Mouse (Mus musculus): ENCODE measurements at regions not wholly inside any gene's neighbourhood (a gene's known extent, or its start where the extent isn't known, plus 50 kb on each side); places are given as distances from the start of the nearest gene placed in this dataset.
A peak's percentile ranks its signal among the peaks of the same experiment; 100 is the strongest.

DNA sequence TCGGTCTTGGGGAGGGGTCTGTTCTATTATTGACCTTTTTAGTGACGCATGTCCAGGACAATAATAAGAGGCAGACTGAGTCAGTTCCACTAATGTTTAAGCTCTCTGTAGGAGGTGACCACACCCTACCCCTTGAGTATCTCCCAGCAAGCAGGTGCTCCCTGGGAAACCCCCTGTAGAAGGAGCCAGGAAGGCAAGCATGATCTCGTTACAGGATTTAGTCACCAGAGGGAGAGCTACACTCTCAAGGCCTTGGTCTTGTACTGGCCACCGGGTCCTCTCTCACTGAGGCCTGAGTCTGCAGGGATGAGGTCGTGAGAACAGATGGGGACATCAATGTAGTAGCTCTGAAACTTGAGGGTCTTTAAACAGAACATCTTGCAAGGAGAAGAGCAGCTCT, 55.3 kb upstream of the Ccnd2 start:
- Histone ChIP-seq H3K9ac (no peak overlapping the region), H3K4me1 (no peaks in the 10 kb centered on the region), H3K27ac (no peak overlapping the region), H3K4me3 (replicated peaks) (no peak overlapping the region), H3K4me2 (no peak overlapping the region), H3K36me3 (no peaks in the 10 kb centered on the region), H3K27me3 (no peaks in the 10 kb centered on the region), H3K9me3 (replicated peaks) (no peaks in the 10 kb centered on the region)
- whole genome bisulfite sequencing = 70% methylated on average over 5 of the region's 5 CpGs
- ATAC-seq (replicated peaks; ENCODE audit: low FRiP score) = no peak

DNA sequence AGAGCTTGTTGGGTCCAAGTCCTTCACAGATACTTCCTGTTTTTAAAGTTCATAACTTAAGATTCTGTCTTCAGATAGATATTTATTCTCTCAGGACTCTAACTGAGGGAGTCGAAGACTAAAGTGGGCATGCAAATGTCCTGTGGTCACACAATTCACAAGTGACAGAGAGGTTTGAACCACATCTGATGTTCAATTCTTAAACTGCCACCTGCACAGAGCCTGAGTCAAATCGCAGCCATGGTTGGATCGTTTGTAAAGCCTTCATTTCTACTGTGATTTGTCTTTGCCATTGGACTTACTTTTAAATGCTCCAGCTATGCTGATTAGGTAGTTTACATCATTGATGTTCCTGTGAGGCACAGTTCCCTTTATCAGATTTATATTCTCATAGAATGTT, 61.4 kb upstream of the Ccnd2 start:
- peaks cover 23% of the 10 kb centered on the region for H3K27me3 ChIP-seq
- no peaks in the 10 kb centered on the region for H3K4me1 ChIP-seq
- no peak overlapping the region for H3K9ac ChIP-seq
- 94% methylated on average over 3 of the region's 3 CpGs for WGBS
- ATAC-seq (replicated peaks; ENCODE audit: low FRiP score) = no peak
- H3K4me3 ChIP-seq (replicated peaks) = no peak overlapping the region
- no peaks in the 10 kb centered on the region for H3K9me3 ChIP-seq (replicated peaks)
- no peak overlapping the region for H3K27ac ChIP-seq
- H3K4me2 ChIP-seq = no peak overlapping the region
- H3K36me3 ChIP-seq = no peaks in the 10 kb centered on the region

DNA sequence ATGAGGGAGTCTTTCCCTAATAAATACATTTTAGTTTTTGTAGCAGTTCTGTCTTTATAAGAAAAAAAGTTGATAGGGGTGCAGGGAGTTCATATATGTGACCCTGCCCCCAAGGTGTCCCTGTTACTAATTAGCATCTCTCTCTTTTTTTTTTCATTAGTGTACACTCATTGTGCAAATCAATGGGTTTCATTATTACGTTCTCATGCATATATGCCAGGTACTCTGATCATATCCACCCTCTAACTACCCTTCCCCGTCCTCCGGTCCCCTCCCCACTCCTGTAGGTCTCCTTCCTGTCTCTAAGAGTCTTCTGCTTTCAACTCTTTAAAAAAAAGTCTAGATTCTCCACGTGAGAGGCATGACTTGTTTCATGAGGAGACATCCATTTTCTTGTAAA, 63.9 kb upstream of the Ccnd2 start:
- H3K4me1 ChIP-seq = no peaks in the 10 kb centered on the region
- no peak overlapping the region for H3K9ac ChIP-seq
- H3K9me3 ChIP-seq (replicated peaks) = no peaks in the 10 kb centered on the region
- H3K36me3 ChIP-seq = no peaks in the 10 kb centered on the region
- no peak overlapping the region for H3K4me2 ChIP-seq
- H3K27ac ChIP-seq = no peak overlapping the region
- ATAC-seq (replicated peaks; ENCODE audit: low FRiP score) = no peak
- H3K4me3 ChIP-seq (replicated peaks) = no peak overlapping the region
- WGBS = 41% methylated on average over 4 of the region's 4 CpGs
- H3K27me3 ChIP-seq = peaks cover 27% of the 10 kb centered on the region

DNA sequence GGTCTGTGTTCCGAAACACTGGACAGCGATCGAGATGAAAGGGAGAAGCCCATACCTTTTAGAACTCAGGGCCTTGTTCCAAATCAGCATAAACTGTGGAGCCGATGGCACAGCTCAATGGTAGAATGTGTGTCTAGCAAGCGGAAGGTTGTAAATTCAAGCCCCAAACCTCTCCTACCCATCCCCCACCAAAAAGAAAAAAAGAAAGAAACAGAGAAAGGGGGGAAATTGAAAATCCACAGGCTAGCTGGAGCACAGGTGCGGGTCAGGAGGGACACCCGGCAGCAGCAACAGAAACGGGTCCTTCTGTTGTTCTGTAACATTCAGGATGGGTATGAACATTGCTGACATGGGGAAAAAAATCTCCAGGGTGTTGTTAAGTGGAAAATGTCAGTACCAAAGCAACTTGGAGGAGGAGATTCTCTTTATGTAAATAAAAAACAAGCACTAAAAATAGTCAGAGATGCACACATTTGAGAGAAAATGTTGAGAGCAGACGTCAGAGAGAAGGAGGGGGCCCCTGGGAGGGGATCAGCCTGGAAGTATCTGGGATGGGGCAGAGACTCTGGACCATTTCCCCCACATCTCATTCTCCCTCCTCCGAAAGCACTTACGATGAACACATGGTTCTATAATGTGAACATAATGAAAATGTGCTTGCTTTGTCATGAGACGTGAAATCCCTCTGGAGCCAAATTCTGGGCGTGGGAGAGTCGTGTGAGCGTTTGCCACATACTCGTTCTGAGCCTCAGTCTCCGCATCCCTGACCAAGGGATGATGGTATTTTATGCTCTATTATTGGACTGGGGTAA, 66.8 kb upstream of the Ccnd2 start:
- no peaks in the 10 kb centered on the region for H3K4me1 ChIP-seq
- no peaks in the 10 kb centered on the region for H3K9me3 ChIP-seq (replicated peaks)
- no peak overlapping the region for H3K27ac ChIP-seq
- H3K9ac ChIP-seq = no peak overlapping the region
- peaks cover 24% of the 10 kb centered on the region for H3K27me3 ChIP-seq
- WGBS = 69% methylated on average over 17 of the region's 17 CpGs
- no peak overlapping the region for H3K4me2 ChIP-seq
- H3K36me3 ChIP-seq = no peaks in the 10 kb centered on the region
- ATAC-seq (replicated peaks; ENCODE audit: low FRiP score) = no peak
- no peak overlapping the region for H3K4me3 ChIP-seq (replicated peaks)

DNA sequence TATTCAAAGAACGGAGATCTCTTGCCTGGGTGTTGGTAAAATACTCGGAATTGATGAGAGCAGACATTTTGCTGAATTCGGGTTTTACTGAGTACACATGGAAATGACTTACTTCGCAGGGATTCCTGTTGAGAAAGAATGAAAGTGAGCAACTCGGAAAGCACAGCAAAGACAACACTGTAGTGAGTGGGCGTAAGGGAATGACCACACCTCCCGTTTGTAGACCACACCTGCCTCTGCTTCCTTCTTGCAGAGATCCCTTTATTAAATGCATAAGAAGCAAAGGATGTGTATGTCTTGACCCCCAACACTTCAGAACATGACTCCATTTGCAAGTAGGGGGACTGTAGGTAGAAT, 67.4 kb upstream of the Ccnd2 start:
- Histone ChIP-seq H3K27me3 (peaks cover 23% of the 10 kb centered on the region), H3K9me3 (replicated peaks) (no peaks in the 10 kb centered on the region), H3K4me1 (no peaks in the 10 kb centered on the region), H3K9ac (no peak overlapping the region), H3K4me3 (replicated peaks) (no peak overlapping the region), H3K4me2 (no peak overlapping the region), H3K27ac (no peak overlapping the region), H3K36me3 (no peaks in the 10 kb centered on the region)
- WGBS = 72% methylated on average over 7 of the region's 7 CpGs
- ATAC-seq (replicated peaks; ENCODE audit: low FRiP score) = no peak

DNA sequence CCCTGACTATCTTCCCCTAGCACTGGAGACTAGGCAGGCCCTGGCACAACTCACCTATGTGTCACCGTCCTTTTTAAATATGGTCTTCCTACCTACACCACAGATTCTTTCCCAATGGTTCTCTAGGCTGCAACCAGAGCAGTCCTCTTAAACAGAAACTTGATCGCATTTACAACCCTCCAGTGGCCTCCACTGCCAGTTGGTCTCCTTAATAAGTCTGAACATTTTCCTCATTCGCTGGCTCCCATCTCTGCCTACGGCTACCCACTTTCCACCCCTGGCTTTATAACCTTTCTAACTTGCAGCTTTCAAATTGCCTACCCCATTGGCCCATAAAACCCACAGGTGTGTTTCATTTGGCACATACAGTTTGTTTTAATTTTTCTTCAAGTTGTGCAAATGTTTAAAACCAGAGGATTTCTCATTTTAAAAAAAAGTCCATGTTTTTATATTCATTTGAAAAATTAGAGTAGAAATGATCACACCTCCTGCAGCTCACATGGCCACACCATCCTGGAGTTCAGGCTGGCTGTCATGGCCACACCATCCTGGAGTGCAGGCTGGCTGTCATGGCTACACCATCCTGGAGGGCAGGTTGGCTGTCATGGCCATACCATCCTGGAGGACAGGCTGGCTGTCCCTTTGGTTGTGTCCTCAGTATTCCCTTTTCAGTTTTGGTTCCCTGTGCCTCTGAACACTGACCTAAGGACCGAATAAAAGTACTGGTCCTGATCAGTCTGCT, 74.4 kb upstream of the Ccnd2 start:
- Histone ChIP-seq H3K27me3 (no peaks in the 10 kb centered on the region), H3K27ac (no peak overlapping the region), H3K9me3 (replicated peaks) (no peaks in the 10 kb centered on the region), H3K36me3 (no peaks in the 10 kb centered on the region), H3K9ac (no peak overlapping the region), H3K4me3 (replicated peaks) (no peak overlapping the region), H3K4me2 (no peak overlapping the region), H3K4me1 (no peaks in the 10 kb centered on the region)
- 36% methylated on average over 5 of the region's 5 CpGs for WGBS
- ATAC-seq (replicated peaks; ENCODE audit: low FRiP score) = no peak

DNA sequence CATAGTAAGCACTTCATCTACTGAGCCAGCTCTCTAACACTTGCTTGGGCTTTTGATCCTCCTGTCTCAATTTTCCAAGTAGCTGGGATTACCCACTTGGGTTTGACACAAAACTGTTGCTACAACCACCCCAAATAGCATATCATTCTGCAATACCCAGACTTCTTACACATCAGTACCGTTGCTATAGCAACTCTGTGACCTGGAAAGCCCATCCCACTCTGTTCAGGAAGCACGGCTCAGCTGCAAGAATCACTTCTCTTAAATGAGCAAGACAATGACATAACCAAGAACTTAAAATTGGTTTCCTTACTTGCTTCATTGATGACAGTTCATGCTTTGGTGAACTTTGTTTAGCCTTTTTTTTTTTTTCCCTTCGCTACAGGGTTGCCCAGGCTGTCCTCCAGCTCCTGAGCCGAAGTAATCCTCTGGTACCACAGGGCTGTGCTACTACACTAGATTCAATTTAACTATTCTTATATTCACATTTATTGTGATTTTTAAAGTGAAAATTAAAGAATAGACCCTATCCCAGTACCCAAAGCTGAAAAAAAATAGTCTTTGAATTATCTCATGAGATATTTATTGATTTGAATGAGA, 84.6 kb upstream of the Ccnd2 start:
- peaks cover 11% of the 10 kb centered on the region; the same call in 1 of the 2 replicates for H3K4me1 ChIP-seq
- no peak for ATAC-seq (replicated peaks; ENCODE audit: low FRiP score)
- no peaks in the 10 kb centered on the region for H3K27me3 ChIP-seq
- no peaks in the 10 kb centered on the region for H3K9me3 ChIP-seq (replicated peaks)
- WGBS = 71% methylated on average over 4 of the region's 4 CpGs
- H3K9ac ChIP-seq = no peak overlapping the region
- H3K4me3 ChIP-seq (replicated peaks) = no peak overlapping the region
- no peak overlapping the region for H3K4me2 ChIP-seq
- no peaks in the 10 kb centered on the region for H3K36me3 ChIP-seq
- no peak overlapping the region for H3K27ac ChIP-seq

DNA sequence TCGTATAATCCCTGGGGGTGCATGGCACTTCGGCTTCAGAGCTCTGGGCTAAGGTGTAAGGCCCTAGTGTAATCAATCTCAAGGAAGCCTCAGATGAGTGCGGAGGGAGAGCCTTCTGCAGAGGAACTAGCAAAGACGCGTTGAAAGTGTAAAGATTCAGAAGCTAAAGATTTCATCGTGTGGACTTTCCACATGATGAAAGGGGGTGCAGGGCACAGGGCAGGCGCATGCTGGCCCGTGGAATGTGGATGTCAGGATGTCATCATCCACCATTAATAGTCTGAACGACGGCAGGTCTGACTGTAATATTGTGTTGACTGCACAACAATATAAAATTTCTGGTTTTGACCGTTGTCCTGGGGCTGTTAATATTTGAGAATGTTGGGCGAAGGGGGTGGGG, 85.2 kb upstream of the Ccnd2 start:
- peaks cover 11% of the 10 kb centered on the region; the same call in 1 of the 2 replicates for H3K4me1 ChIP-seq
- no peaks in the 10 kb centered on the region for H3K27me3 ChIP-seq
- no peak for ATAC-seq (replicated peaks; ENCODE audit: low FRiP score)
- no peak overlapping the region for H3K9ac ChIP-seq
- no peak overlapping the region for H3K4me3 ChIP-seq (replicated peaks)
- H3K4me2 ChIP-seq = no peak overlapping the region
- WGBS = 68% methylated on average over 12 of the region's 12 CpGs
- no peak overlapping the region for H3K27ac ChIP-seq
- no peaks in the 10 kb centered on the region for H3K9me3 ChIP-seq (replicated peaks)
- H3K36me3 ChIP-seq = no peaks in the 10 kb centered on the region

DNA sequence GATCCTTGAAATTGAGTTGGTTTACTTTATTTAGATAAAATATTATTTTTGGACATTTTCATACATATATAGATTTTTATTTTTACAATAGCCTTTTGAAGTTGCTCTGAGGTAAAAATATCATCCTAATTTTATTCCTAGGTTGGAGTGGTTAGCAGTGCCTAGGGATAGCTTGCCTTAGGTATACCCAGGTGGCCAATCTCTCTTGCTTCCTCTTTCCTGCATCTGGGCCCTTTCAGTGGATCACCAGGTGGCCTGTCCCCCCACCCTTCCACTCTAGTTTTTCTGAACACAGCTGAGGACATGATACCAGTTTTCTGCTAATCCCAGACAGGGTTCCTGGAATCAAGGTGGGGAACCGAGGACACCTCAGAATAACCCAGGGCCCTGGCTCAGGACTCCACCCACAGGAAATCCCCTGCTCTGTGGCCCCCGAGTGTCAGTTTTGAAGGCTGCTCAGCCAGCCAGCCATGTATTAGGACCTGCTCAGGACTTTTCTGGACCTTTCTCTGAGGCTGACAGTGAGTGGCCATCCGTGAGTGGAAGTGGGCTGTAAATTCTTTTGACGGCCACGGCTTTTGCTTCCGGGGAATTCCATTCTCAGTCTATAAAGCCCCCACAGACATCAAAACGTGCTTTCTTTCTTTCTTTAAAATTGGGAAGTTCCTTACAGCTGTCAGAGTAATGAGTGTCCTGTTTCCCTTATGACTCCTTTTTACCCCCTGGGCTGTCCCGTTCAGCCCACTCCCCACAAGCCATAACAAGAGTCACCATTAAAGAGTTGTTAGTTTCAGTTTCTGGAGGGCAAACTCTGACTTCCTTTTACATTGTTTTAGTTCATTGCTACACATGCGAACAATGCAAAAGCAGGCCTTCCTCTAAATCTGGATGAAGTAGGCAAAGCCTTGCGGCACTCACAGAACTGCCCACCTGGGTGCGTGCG, 87.8 kb upstream of the Ccnd2 start:
- Histone ChIP-seq H3K4me3 (replicated peaks) (no peak overlapping the region), H3K27ac (no peak overlapping the region), H3K36me3 (no peaks in the 10 kb centered on the region), H3K9ac (no peak overlapping the region), H3K27me3 (no peaks in the 10 kb centered on the region), H3K4me1 (peaks cover 11% of the 10 kb centered on the region; the same call in 1 of the 2 replicates), H3K4me2 (peak overlapping the region; percentile 14; the same call in 1 of the 2 replicates), H3K9me3 (replicated peaks) (no peaks in the 10 kb centered on the region)
- no peak for ATAC-seq (replicated peaks; ENCODE audit: low FRiP score)
- WGBS = 38% methylated on average over 12 of the region's 12 CpGs

DNA sequence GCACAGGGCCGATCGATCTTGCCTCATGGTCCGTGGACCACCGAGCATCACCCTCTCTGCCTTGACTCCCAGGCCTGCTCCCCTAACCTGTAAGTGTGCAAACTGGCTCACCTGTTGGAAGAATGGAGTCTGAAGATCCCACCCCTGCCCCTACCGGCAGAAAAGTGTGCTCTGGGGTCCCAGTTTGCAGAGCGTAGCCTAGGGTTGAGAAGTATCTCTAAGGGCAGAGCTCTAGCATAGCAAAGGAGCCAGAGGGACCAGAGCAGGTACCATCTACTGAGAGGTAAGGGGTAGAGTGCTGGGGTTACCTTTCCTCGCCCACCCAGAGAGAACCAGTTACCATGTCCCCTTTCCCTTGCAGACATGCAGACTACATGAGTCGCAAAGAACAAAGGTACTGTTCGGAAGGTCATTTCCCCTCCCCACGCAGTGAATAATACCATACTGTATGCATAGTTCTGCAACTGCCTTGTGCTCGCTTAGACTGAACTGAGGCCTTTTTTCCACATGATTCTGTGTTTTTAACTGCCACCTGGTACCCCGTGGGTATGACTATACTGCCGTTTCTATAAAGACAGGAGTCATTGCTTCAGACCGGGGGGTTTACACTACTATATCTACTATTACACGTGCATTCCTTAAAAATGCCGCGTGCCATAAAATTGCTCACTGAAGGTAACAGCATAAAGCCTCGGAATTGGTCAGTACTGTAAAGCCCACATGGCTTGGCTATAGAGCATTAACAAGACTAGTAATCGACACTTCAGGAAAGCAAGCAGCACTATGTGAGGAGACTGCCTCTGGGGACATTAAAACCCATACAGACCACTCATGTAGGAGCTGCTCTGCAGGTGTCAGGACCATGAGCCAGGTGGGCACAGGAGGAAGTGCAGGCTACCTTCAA, 88.7 kb upstream of the Ccnd2 start:
- no peak overlapping the region for H3K4me2 ChIP-seq
- WGBS = 87% methylated on average over 19 of the region's 19 CpGs
- H3K27ac ChIP-seq = no peak overlapping the region
- H3K4me3 ChIP-seq (replicated peaks) = no peak overlapping the region
- H3K9me3 ChIP-seq (replicated peaks) = no peaks in the 10 kb centered on the region
- no peaks in the 10 kb centered on the region for H3K36me3 ChIP-seq
- no peak overlapping the region for H3K9ac ChIP-seq
- H3K27me3 ChIP-seq = no peaks in the 10 kb centered on the region
- peaks cover 11% of the 10 kb centered on the region; the same call in 1 of the 2 replicates for H3K4me1 ChIP-seq
- ATAC-seq (replicated peaks; ENCODE audit: low FRiP score) = no peak
